Mouse (Mus musculus): ENCODE data around the gene Rtn4rl1. TPM values are rescaled to one million over a fixed set of nuclear protein-coding genes. Genes with fewer than 3 reads are reported as not detected.
A peak's percentile ranks its signal among the peaks of the same experiment; 100 is the strongest.

The Rtn4rl1 gene
- polyA plus RNA-seq, 1 experiment from 2014 or later = 2.1 TPM

DNA sequence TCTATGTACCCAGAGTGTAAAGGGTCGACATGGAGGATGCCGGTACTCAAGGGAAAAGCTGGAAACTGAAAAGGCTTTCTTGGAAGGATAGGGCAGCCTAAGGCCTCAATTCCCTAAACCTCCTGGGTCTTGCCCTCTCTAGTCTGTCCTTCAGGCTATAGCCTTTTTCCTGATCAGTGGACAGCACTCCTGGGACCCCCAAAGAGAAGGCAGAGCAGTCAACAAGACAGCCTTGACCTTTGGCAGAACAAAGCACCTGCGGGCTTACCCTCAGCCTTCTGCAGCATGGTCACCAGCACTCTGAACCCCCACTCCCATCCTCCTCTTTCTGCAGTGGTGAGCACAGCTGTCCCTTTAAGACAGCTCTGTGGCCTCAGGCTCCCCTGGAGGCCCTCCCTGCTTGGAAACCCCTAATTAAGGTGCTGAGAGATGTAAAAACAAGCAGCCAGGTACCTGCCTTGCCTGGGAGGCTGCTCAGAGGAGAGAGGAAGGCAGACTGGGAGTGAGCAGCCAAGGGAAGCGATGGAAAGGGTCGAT, 2.6 kb upstream of the Rtn4rl1 start, which contains the start of gene Dph1:
TSS of gene Dph1 (minus strand) at position 337 of the 537 bp plus-strand sequence.
- H3K27ac ChIP-seq (replicated peaks) = peak within 1 kb of the TSS; percentile 42; the same call in 1 of the 2 replicates
- TF ChIP-seq CTCF (IDR thresholded peaks at IDR 0.05; ENCODE audit: low read depth) = no peak
- TF ChIP-seq EP300 (optimal IDR thresholded peaks at IDR 0.05) = no peak

DNA sequence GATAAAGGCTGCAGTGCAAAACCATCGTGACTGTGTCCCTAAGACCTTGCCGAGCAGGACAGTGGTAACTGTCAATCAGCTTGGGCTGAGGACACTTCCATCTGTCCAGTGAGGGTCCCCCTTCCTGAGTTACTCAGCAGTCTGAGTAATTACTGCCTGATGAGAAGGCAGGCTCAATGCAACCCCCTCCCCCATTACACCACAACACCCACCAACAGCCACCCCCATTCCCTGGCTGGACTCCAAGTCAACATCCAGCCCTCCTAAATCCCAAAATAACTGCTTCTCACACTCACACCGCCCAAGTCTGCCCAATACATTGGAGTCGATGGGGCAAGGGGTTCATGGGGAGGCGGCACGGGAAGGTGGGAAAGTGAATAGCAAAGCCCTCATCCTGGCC, 1.7 kb upstream of the Rtn4rl1 start:
- no peak overlapping the region for H3K4me3 ChIP-seq (ENCODE audit: low read depth, low read length)
- WGBS = 65% methylated on average over 6 of the region's 6 CpGs
- DNase-seq (ENCODE audit: low spot score) (no peak), ATAC-seq (ENCODE audit: low FRiP score, low TSS enrichment) (no peak)
- H3K36me3 ChIP-seq (ENCODE audit: control insufficient read depth, insufficient read depth, low read length) = no peaks in the 10 kb centered on the region
- peaks cover 10% of the 10 kb centered on the region; the same call in 1 of the 2 replicates for H3K4me1 ChIP-seq (replicated peaks; ENCODE audit: control insufficient read depth, insufficient read depth)
- H3K4me2 ChIP-seq (replicated peaks; ENCODE audit: low read depth) = no peak overlapping the region
- no peak overlapping the region for H3K9ac ChIP-seq (ENCODE audit: low read length)
- TF ChIP-seq CTCF (IDR thresholded peaks at IDR 0.05; ENCODE audit: low read depth) (no peak), EP300 (optimal IDR thresholded peaks at IDR 0.05) (no peak)
- peaks cover 7% of the 10 kb centered on the region; the same call in 1 of the 2 replicates for H3K27me3 ChIP-seq (ENCODE audit: control insufficient read depth, insufficient read depth, low read length)
- no peak overlapping the region for H3K27ac ChIP-seq (replicated peaks)
- H3K9me3 ChIP-seq (ENCODE audit: control insufficient read depth, low read length) = no peaks in the 10 kb centered on the region

More for the DNA sequence above, 2.6 kb upstream of the Rtn4rl1 start, which contains the start of gene Dph1:
- Histone ChIP-seq H3K9me3 (ENCODE audit: control insufficient read depth, low read length) (no peaks in the 10 kb centered on the region), H3K27me3 (ENCODE audit: control insufficient read depth, insufficient read depth, low read length) (peaks cover 7% of the 10 kb centered on the region; the same call in 1 of the 2 replicates), H3K4me1 (replicated peaks; ENCODE audit: control insufficient read depth, insufficient read depth) (peaks cover 10% of the 10 kb centered on the region; the same call in 1 of the 2 replicates), H3K36me3 (ENCODE audit: control insufficient read depth, insufficient read depth, low read length) (no peaks in the 10 kb centered on the region), H3K4me2 (replicated peaks; ENCODE audit: low read depth) (peak within 1 kb of the TSS; percentile 87), H3K9ac (ENCODE audit: low read length) (peak within 1 kb of the TSS; percentile 56), H3K4me3 (ENCODE audit: low read depth, low read length) (peak within 1 kb of the TSS; percentile 59)
- DNase-seq (ENCODE audit: low spot score) (no peak), ATAC-seq (ENCODE audit: low FRiP score, low TSS enrichment) (no peak)
- WGBS = 58% methylated on average over 5 of the region's 5 CpGs

- ATAC-seq (ENCODE audit: low FRiP score, low TSS enrichment) (peak; percentile 77), DNase-seq (ENCODE audit: low spot score) (peak; percentile 90)
- TF ChIP-seq EP300 (optimal IDR thresholded peaks at IDR 0.05) = no peak
- TF ChIP-seq CTCF (IDR thresholded peaks at IDR 0.05; ENCODE audit: low read depth) = peak; percentile 93
- Histone ChIP-seq H3K27ac (replicated peaks) (peak overlapping the region; percentile 77), H3K4me3 (ENCODE audit: low read depth, low read length) (peak overlapping the region; percentile 55), H3K36me3 (ENCODE audit: control insufficient read depth, insufficient read depth, low read length) (no peaks in the 10 kb centered on the region), H3K9me3 (ENCODE audit: control insufficient read depth, low read length) (no peaks in the 10 kb centered on the region), H3K9ac (ENCODE audit: low read length) (peak overlapping the region; percentile 60; the same call in 1 of the 2 replicates), H3K4me2 (replicated peaks; ENCODE audit: low read depth) (peak overlapping the region; percentile 90), H3K27me3 (ENCODE audit: control insufficient read depth, insufficient read depth, low read length) (peaks cover 7% of the 10 kb centered on the region; the same call in 1 of the 2 replicates), H3K4me1 (replicated peaks; ENCODE audit: control insufficient read depth, insufficient read depth) (peaks cover 10% of the 10 kb centered on the region; the same call in 1 of the 2 replicates)
- WGBS = 26% methylated on average over 13 of the region's 13 CpGs
Measured at GRCm38 (mm10) chr11:75192336-75193214, 1.0 kb upstream of the Rtn4rl1 start.

DNA sequence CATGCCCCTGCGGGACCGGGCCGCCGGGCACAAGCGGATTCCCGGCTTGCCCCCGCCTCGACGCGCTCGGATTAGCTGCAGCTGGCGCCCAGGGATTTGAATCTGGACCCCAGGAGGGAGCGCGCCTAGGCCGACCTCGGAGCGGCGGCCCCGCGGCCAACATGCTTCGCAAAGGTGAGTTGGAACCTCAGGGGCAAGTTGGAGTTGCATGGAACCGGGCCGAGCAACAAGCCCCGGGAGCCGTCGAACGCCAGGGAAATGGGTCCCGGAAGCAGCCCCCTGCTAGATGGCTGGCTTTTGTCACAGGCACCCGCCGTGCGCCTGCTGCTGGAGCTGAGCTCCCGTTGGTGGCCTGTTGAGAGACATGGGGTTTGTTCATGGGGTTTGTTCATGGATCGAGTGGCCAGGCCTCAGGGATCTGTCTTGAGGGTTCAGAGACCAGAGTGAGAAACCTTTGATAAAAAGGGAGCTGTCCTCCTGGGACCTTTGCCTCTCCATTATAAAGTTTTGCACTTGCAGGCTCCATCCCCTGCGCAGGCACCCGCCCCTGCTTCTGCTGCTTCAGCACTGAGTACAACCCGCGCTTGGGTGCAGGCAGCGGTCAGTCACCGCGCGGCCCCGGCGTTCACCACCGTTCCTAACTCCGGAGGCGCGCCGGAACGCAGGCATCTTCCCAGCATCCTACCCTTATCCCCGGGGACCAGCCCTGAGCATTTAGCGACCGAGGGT, 702 bp downstream of the Rtn4rl1 start:
- WGBS = under 1% methylated on average over 46 of the region's 52 CpGs
- Histone ChIP-seq H3K9me3 (ENCODE audit: control insufficient read depth, low read length) (no peaks in the 10 kb centered on the region), H3K9ac (ENCODE audit: low read length) (peak overlapping the region; percentile 54), H3K4me3 (ENCODE audit: low read depth, low read length) (peak overlapping the region; percentile 55), H3K4me2 (replicated peaks; ENCODE audit: low read depth) (peak overlapping the region; percentile 90), H3K36me3 (ENCODE audit: control insufficient read depth, insufficient read depth, low read length) (no peaks in the 10 kb centered on the region), H3K27me3 (ENCODE audit: control insufficient read depth, insufficient read depth, low read length) (peaks cover 7% of the 10 kb centered on the region; the same call in 1 of the 2 replicates), H3K27ac (replicated peaks) (no peak overlapping the region), H3K4me1 (replicated peaks; ENCODE audit: control insufficient read depth, insufficient read depth) (peaks cover 10% of the 10 kb centered on the region; the same call in 1 of the 2 replicates)
- DNase-seq (ENCODE audit: low spot score) (no peak), ATAC-seq (ENCODE audit: low FRiP score, low TSS enrichment) (no peak)
- TF ChIP-seq CTCF (IDR thresholded peaks at IDR 0.05; ENCODE audit: low read depth) = no peak
- TF ChIP-seq EP300 (optimal IDR thresholded peaks at IDR 0.05) = no peak

GRCm38 (mm10) chr11:75194850-75195461, 1.4 kb downstream of the Rtn4rl1 start:
- Histone ChIP-seq H3K9ac (ENCODE audit: low read length) (peak overlapping the region; percentile 54; the same call in 1 of the 2 replicates), H3K9me3 (ENCODE audit: control insufficient read depth, low read length) (no peaks in the 10 kb centered on the region), H3K4me3 (ENCODE audit: low read depth, low read length) (peak overlapping the region; percentile 55), H3K36me3 (ENCODE audit: control insufficient read depth, insufficient read depth, low read length) (no peaks in the 10 kb centered on the region), H3K4me2 (replicated peaks; ENCODE audit: low read depth) (peak overlapping the region; percentile 90), H3K4me1 (replicated peaks; ENCODE audit: control insufficient read depth, insufficient read depth) (0 out of 2 replicates have a peak, but pooled peaks cover 6% of the 10 kb centered on the region), H3K27me3 (ENCODE audit: control insufficient read depth, insufficient read depth, low read length) (peaks cover 7% of the 10 kb centered on the region; the same call in 1 of the 2 replicates), H3K27ac (replicated peaks) (no peak overlapping the region)
- peak; percentile 56 for DNase-seq (ENCODE audit: low spot score)
- TF ChIP-seq CTCF (IDR thresholded peaks at IDR 0.05; ENCODE audit: low read depth) (peak; percentile 42; the same call in 1 of the 2 replicates), EP300 (optimal IDR thresholded peaks at IDR 0.05) (no peak)
- 2% methylated on average over 39 of the region's 39 CpGs for WGBS
- ATAC-seq (ENCODE audit: low FRiP score, low TSS enrichment) = no peak

Measured in stomach, postnatal 0 days (tissue).